Mouse (Mus musculus) heart, postnatal 25 days (tissue): ENCODE measurements around the gene Dctn3. TPM values are rescaled to one million over a fixed set of nuclear protein-coding genes. Genes with fewer than 3 reads are reported as not detected.
A peak's percentile ranks its signal among the peaks of the same experiment; 100 is the strongest.

Source experiments
- DNase-seq: peaks from one replicate; pipeline ENCODE4 v3.0.0; 2022; ENCODE audit warnings: low spot score
- intact Hi-C: fragments of 180-260 bp; cut with DNase I; formaldehyde crosslinking; loops from one replicate; pipeline ENCODE4 v1.15.1; 2025
- total RNA-seq, 2 experiments: library from RNA; stranded (reverse); gene quantifications; 2 replicates each; pipeline ENCODE4 v1.2.3; 2021

Gene Dctn3
- total RNA-seq, 2 experiments from 2014 or later: 74.8 to 79.9 TPM

- DNase-seq: no peak
- intact Hi-C loops: no loop called here
Measured at GRCm38 (mm10) chr4:41740380-41741157, 17.6 kb upstream of the Dctn3 start.

GRCm38 (mm10) chr4:41739260-41739659 is 16.3 kb upstream of the Dctn3 start:
- intact Hi-C loops: no loop called here
- DNase-seq: no peak

GRCm38 (mm10) chr4:41738256-41738603 is 15.3 kb upstream of the Dctn3 start:
- intact Hi-C loops: no loop called here
- no peak for DNase-seq

GRCm38 (mm10) chr4:41737602-41738255 is 14.8 kb upstream of the Dctn3 start:
- DNase-seq: peak; percentile 46
- intact Hi-C loops: loop anchor here (2.0 kb wide), 1 partner anchor 21 kb away; no protein-coding TSS in a partner anchor

- intact Hi-C loops: no loop called here
- no peak for DNase-seq
Measured at GRCm38 (mm10) chr4:41731052-41731765, 8.2 kb upstream of the Dctn3 start, which contains the start of gene Arid3c. Arid3c (minus strand) TSS chr4:41731142.

GRCm38 (mm10) chr4:41726826-41727621 is 4.1 kb upstream of the Dctn3 start:
- no peak for DNase-seq
- intact Hi-C loops: no loop called here

- no peak for DNase-seq
- intact Hi-C loops: loop anchor here (2.0 kb wide), 1 partner anchor 20 kb away; no protein-coding TSS in a partner anchor
Measured at GRCm38 (mm10) chr4:41716834-41717233, 6.1 kb downstream of the Dctn3 start.

- no peak for DNase-seq
- intact Hi-C loops: no loop called here
Measured at GRCm38 (mm10) chr4:41715596-41715995, 7.4 kb downstream of the Dctn3 start.

- intact Hi-C loops: no loop called here
- no peak for DNase-seq
Measured at GRCm38 (mm10) chr4:41715082-41715481, 7.9 kb downstream of the Dctn3 start.

- intact Hi-C loops: no loop called here
- DNase-seq: no peak
Measured at GRCm38 (mm10) chr4:41714276-41714675, 8.7 kb downstream of the Dctn3 start.

GRCm38 (mm10) chr4:41713197-41714067 is 9.5 kb downstream of the Dctn3 start, which contains the start of gene Rpp25l:
Rpp25l (minus strand) TSS chr4:41713534.
- intact Hi-C loops: no loop called here
- peak; percentile 65 for DNase-seq

- no peak for DNase-seq
- intact Hi-C loops: no loop called here
Measured at GRCm38 (mm10) chr4:41712421-41713196, 10.4 kb downstream of the Dctn3 start.

GRCm38 (mm10) chr4:41711705-41712375 is 11.1 kb downstream of the Dctn3 start:
- intact Hi-C loops: no loop called here
- no peak for DNase-seq

GRCm38 (mm10) chr4:41710229-41710628 is 12.7 kb downstream of the Dctn3 start:
- DNase-seq: no peak
- intact Hi-C loops: no loop called here

GRCm38 (mm10) chr4:41708192-41708745 is 14.7 kb downstream of the Dctn3 start:
- DNase-seq: no peak
- intact Hi-C loops: loop anchor here (2.0 to 5.0 kb wide), 2 partner anchors 156 to 239 kb away; no protein-coding TSS in a partner anchor

- no peak for DNase-seq
- intact Hi-C loops: loop anchor here (2.0 to 5.0 kb wide), 3 partner anchors 52 to 155 kb away; no protein-coding TSS in a partner anchor
Measured at GRCm38 (mm10) chr4:41707011-41707535, 15.9 kb downstream of the Dctn3 start.
